Mouse (Mus musculus): Measurements from ENCODE around the gene Coch.

- TF ChIP-seq CTCF (IDR thresholded peaks at IDR 0.05) (no peak), EP300 (IDR thresholded peaks at IDR 0.05) (no peak)
Observed at GRCm38 (mm10) chr12:51543402-51543960, 49.7 kb upstream of the Coch start.

Measured in lung, postnatal 0 days (tissue).